Mouse (Mus musculus) lung, adult 10 weeks (tissue): ENCODE data around the gene Acyp1. TPM values are rescaled to one million over a fixed set of nuclear protein-coding genes. Genes with fewer than 3 reads are reported as not detected.

Experiments
- polyA plus RNA-seq: library from polyadenylated mRNA; stranded (reverse); fragments of 350-450 nt; fragmentation: Illumina TruSeq; extraction: RNeasy Lipid Tissue Mini Kit (QIAGEN cat#74804); gene quantifications from one replicate; pipeline ENCODE4 v1.2.3, GENCODE M21; 2014; ENCODE audit warnings: low read depth, low replicate concordance; ENCODE audit not compliant: insufficient read depth

Gene Acyp1
- polyA plus RNA-seq: 41.0 TPM

GRCm38 (mm10) chr12:85287809-85288485, at the start of gene Acyp1:
Gene Acyp1, minus strand, starts transcription at chr12:85288438.

GRCm38 (mm10) chr12:85288486-85289156, 383 bp upstream of the Acyp1 start, which contains the start of gene Zc2hc1c:
Gene Zc2hc1c, plus strand, starts transcription at chr12:85288591.

GRCm38 (mm10) chr12:85270319-85270718, 17.9 kb downstream of the Acyp1 start, which contains the start of gene Mlh3:
Gene Mlh3, minus strand, starts transcription at chr12:85270599.

Other genes starting within 250 kb of the Acyp1 start
- gene Prox2, start 177.7 kb downstream of the Acyp1 start, polyA plus RNA-seq: 1.7 TPM
- gene Dlst, start 177.6 kb downstream of the Acyp1 start, polyA plus RNA-seq: 61.4 TPM
- 0.41 TPM for gene Rps6kl1, start 137.2 kb downstream of the Acyp1 start, polyA plus RNA-seq
- 5.2 TPM for gene Pgf, start 110.6 kb downstream of the Acyp1 start, polyA plus RNA-seq
- gene Eif2b2, start 69.0 kb downstream of the Acyp1 start, polyA plus RNA-seq: 43.1 TPM
- 6.7 TPM for gene Mlh3, start 17.8 kb downstream of the Acyp1 start, polyA plus RNA-seq
- 2.2 TPM for gene Zc2hc1c, start 153 bp upstream of the Acyp1 start, polyA plus RNA-seq
- 33.6 TPM for gene Nek9, start 50.9 kb upstream of the Acyp1 start, polyA plus RNA-seq
- gene Tmed10, start 86.4 kb upstream of the Acyp1 start, polyA plus RNA-seq: 156 TPM
- 31.6 TPM for gene Fos, start 185.5 kb upstream of the Acyp1 start, polyA plus RNA-seq